15 mouse cellular contexts compared by ENCODE assay signal in the genomic region with DNA sequence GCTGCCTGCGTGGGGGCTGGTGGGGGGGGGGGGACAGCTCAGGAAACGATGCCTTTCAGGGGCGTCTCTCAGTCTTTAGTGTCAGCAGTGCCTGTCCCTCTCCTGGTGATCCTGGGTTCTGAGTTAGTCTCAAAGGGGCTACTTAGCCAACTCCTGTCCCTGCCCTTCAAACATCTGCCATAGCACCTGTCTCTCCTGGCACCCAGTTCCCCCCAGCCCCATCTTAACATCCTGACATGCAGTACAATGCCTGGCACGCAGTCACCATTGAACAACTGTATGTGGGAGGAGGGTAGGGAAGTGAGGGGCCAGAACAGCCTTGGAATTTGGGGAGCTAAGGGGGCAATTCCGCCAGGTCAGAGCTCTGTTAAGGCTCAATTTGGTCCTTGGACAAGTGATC. TPM values are rescaled to one million over a fixed set of nuclear protein-coding genes. Genes with fewer than 3 reads are reported as not detected.
DNase-seq lines count a peak whose midpoint lies in the region; ATAC-seq and TF ChIP-seq lines count a peak whose summit lies in the region.
"Had no signal": no experiment of that assay in that cellular context is flagged by ENCODE, and none has a peak within 500 bp of the region (broad histone marks: within the 10 kb centered on the region; RNA-seq: fewer than 3 reads in every experiment).

No protein-coding gene starts in this region.

- peak overlapping the region; percentile 66; the same call in 1 of the 2 replicates for H3K27ac ChIP-seq in heart, postnatal 0 days (ENCODE audit: low read depth)
- H3K27ac ChIP-seq in midbrain, embryonic 11.5 days (ENCODE audit: low read depth, low read length), result no peak overlapping the region
- H3K27ac ChIP-seq in midbrain, embryonic 16.5 days (ENCODE audit: low read length), result no peak overlapping the region
- peak overlapping the region; percentile 73 for H3K27ac ChIP-seq in intestine, embryonic 16.5 days (ENCODE audit: low read length)
- H3K27ac ChIP-seq in stomach, embryonic 16.5 days (ENCODE audit: low read length), result peak overlapping the region; percentile 96
- no peak overlapping the region for H3K27ac ChIP-seq in cerebellum, adult 2 months (ENCODE audit: insufficient read depth, low read length)
- H3K27ac ChIP-seq: forebrain, embryonic 12.5 days; liver, embryonic 14.5 days had no signal

- 64% methylated on average over 5 of the region's 5 CpGs for WGBS in heart, postnatal 0 days
- 73% methylated on average over 5 of the region's 5 CpGs for WGBS in midbrain, embryonic 11.5 days
- WGBS in midbrain, embryonic 16.5 days, result 51% methylated on average over 5 of the region's 5 CpGs
- 52% methylated on average over 5 of the region's 5 CpGs for WGBS in intestine, embryonic 16.5 days
- 37% methylated on average over 5 of the region's 5 CpGs for WGBS in stomach, embryonic 16.5 days
- 42% methylated on average over 5 of the region's 5 CpGs for WGBS in cerebellum, adult 2 months

- H3K4me3 ChIP-seq in heart, postnatal 0 days (ENCODE audit: low read depth, low read length), result no peak overlapping the region
- no peak overlapping the region for H3K4me3 ChIP-seq in midbrain, embryonic 11.5 days (ENCODE audit: low read depth, low read length)
- no peak overlapping the region for H3K4me3 ChIP-seq in midbrain, embryonic 16.5 days (ENCODE audit: low read depth, low read length)
- H3K4me3 ChIP-seq in intestine, embryonic 16.5 days (ENCODE audit: low read length), result no peak overlapping the region
- no peak overlapping the region for H3K4me3 ChIP-seq in stomach, embryonic 16.5 days (replicated peaks; ENCODE audit: low read length)
- H3K4me3 ChIP-seq in cerebellum, adult 2 months (replicated peaks; ENCODE audit: insufficient read depth, low read depth, low read length), result no peak overlapping the region
- H3K4me3 ChIP-seq: forebrain, embryonic 12.5 days had no signal

- no peaks in the 10 kb centered on the region for H3K9me3 ChIP-seq in heart, postnatal 0 days (replicated peaks; ENCODE audit: control insufficient read depth, low read length)
- H3K9me3 ChIP-seq in midbrain, embryonic 11.5 days (ENCODE audit: control insufficient read depth, low read length), result no peaks in the 10 kb centered on the region
- no peaks in the 10 kb centered on the region for H3K9me3 ChIP-seq in midbrain, embryonic 16.5 days (replicated peaks; ENCODE audit: control insufficient read depth, low read length, poor library complexity, severe bottlenecking)
- no peaks in the 10 kb centered on the region for H3K9me3 ChIP-seq in intestine, embryonic 16.5 days (ENCODE audit: control insufficient read depth, low read length)
- H3K9me3 ChIP-seq in stomach, embryonic 16.5 days (replicated peaks; ENCODE audit: control insufficient read depth, low read length), result no peaks in the 10 kb centered on the region
- H3K9me3 ChIP-seq: forebrain, embryonic 12.5 days had no signal

- no peak for TF ChIP-seq CTCF in heart, postnatal 0 days (IDR thresholded peaks at IDR 0.05; ENCODE audit: low read depth)
- TF ChIP-seq CTCF in cerebellum, adult 2 months (IDR thresholded peaks at IDR 0.05; ENCODE audit: borderline replicate concordance, insufficient read depth, low read depth, low read length), result no peak

- H3K4me2 ChIP-seq in heart, postnatal 0 days (ENCODE audit: low read depth, low read length), result no peak overlapping the region
- no peak overlapping the region for H3K4me2 ChIP-seq in midbrain, embryonic 11.5 days
- no peak overlapping the region for H3K4me2 ChIP-seq in midbrain, embryonic 16.5 days (ENCODE audit: low read length)
- H3K4me2 ChIP-seq in intestine, embryonic 16.5 days (ENCODE audit: low read depth, low read length), result no peak overlapping the region
- H3K4me2 ChIP-seq in stomach, embryonic 16.5 days (ENCODE audit: low read depth, low read length), result no peak overlapping the region; the same call in 1 of the 2 replicates
- H3K4me2 ChIP-seq: forebrain, embryonic 12.5 days had no signal

- H3K27me3 ChIP-seq in heart, postnatal 0 days (ENCODE audit: control insufficient read depth, insufficient read depth, low read length), result peaks cover 7% of the 10 kb centered on the region; the same call in 1 of the 2 replicates
- 0 out of 2 replicates have a peak, but pooled peaks cover 2% of the 10 kb centered on the region for H3K27me3 ChIP-seq in midbrain, embryonic 11.5 days (ENCODE audit: control insufficient read depth, insufficient read depth, low read length)
- H3K27me3 ChIP-seq in midbrain, embryonic 16.5 days (ENCODE audit: control insufficient read depth, insufficient read depth, low read depth, low read length), result no peaks in the 10 kb centered on the region
- H3K27me3 ChIP-seq in intestine, embryonic 16.5 days (replicated peaks; ENCODE audit: control insufficient read depth, insufficient read depth, low read length), result no peaks in the 10 kb centered on the region
- no peaks in the 10 kb centered on the region for H3K27me3 ChIP-seq in stomach, embryonic 16.5 days (ENCODE audit: control insufficient read depth, insufficient read depth, low read length)
- peaks cover 1% of the 10 kb centered on the region; the same call in 1 of the 2 replicates for H3K27me3 ChIP-seq in cerebellum, adult 2 months (ENCODE audit: control insufficient read depth, insufficient read depth, low read length)

- DNase-seq in heart, postnatal 0 days (ENCODE audit: low spot score), result no peak
- DNase-seq in heart, postnatal 14 days, result no peak
- peak; percentile 79 for DNase-seq in midbrain, embryonic 11.5 days (ENCODE audit: low spot score, missing footprints)
- DNase-seq in cerebellum, adult 2 months, result no peak
- DNase-seq in testis, postnatal 14 days (ENCODE audit: low spot score), result no peak
- DNase-seq: cerebellum, adult 18-20 months; kidney, postnatal 36 days; right cerebral cortex, postnatal 25 days had no signal

- no peaks in the 10 kb centered on the region for H3K36me3 ChIP-seq in heart, postnatal 0 days (replicated peaks; ENCODE audit: control insufficient read depth, insufficient read depth, low read length)
- H3K36me3 ChIP-seq in midbrain, embryonic 11.5 days (ENCODE audit: control insufficient read depth, insufficient read depth, low read length), result no peaks in the 10 kb centered on the region
- H3K36me3 ChIP-seq in midbrain, embryonic 16.5 days (ENCODE audit: control insufficient read depth, insufficient read depth, low read length), result no peaks in the 10 kb centered on the region
- no peaks in the 10 kb centered on the region for H3K36me3 ChIP-seq in intestine, embryonic 16.5 days (ENCODE audit: control insufficient read depth, insufficient read depth, low read length)
- H3K36me3 ChIP-seq in stomach, embryonic 16.5 days (ENCODE audit: control insufficient read depth, insufficient read depth, low read length), result no peaks in the 10 kb centered on the region
- H3K36me3 ChIP-seq: forebrain, embryonic 12.5 days had no signal

- H3K9ac ChIP-seq in heart, postnatal 0 days (replicated peaks; ENCODE audit: low read depth, low read length), result no peak overlapping the region
- no peak overlapping the region for H3K9ac ChIP-seq in midbrain, embryonic 11.5 days (ENCODE audit: low read length)
- H3K9ac ChIP-seq in midbrain, embryonic 16.5 days (ENCODE audit: low read depth, low read length), result no peak overlapping the region
- 0 out of 2 replicates have a peak overlapping the region, but pooled peaks have one; percentile 6 for H3K9ac ChIP-seq in intestine, embryonic 16.5 days (ENCODE audit: low read depth, low read length)
- peak overlapping the region; percentile 54; the same call in 1 of the 2 replicates for H3K9ac ChIP-seq in stomach, embryonic 16.5 days (ENCODE audit: low read length)
- H3K9ac ChIP-seq: forebrain, embryonic 12.5 days; liver, embryonic 14.5 days had no signal

- 0 out of 2 replicates have a peak, but pooled peaks cover 10% of the 10 kb centered on the region for H3K4me1 ChIP-seq in heart, postnatal 0 days (ENCODE audit: control insufficient read depth, insufficient read depth)
- H3K4me1 ChIP-seq in midbrain, embryonic 11.5 days (ENCODE audit: control insufficient read depth, insufficient read depth, low read length), result peaks cover 17% of the 10 kb centered on the region
- H3K4me1 ChIP-seq in midbrain, embryonic 16.5 days (ENCODE audit: control insufficient read depth, insufficient read depth, low read length), result peaks cover 4% of the 10 kb centered on the region; the same call in 1 of the 2 replicates
- H3K4me1 ChIP-seq in intestine, embryonic 16.5 days (ENCODE audit: control insufficient read depth, insufficient read depth, low read length), result peaks cover 64% of the 10 kb centered on the region
- peaks cover 63% of the 10 kb centered on the region for H3K4me1 ChIP-seq in stomach, embryonic 16.5 days (ENCODE audit: control insufficient read depth, insufficient read depth, low read length)
- H3K4me1 ChIP-seq in cerebellum, adult 2 months (ENCODE audit: control insufficient read depth, insufficient read depth, low read length), result no peaks in the 10 kb centered on the region

- TF ChIP-seq POLR2A in cerebellum, adult 2 months (IDR thresholded peaks at IDR 0.05; ENCODE audit: borderline replicate concordance, insufficient read depth, low read length), result no peak

- intact Hi-C loops in heart, postnatal 14 days (cut with DNase I), result no loop called here

- no peak for TF ChIP-seq EP300 in heart, postnatal 0 days (IDR thresholded peaks at IDR 0.05; ENCODE audit: low read depth)

- ATAC-seq in heart, postnatal 0 days (ENCODE audit: insufficient read depth, low read depth), result no peak
- no peak for ATAC-seq in midbrain, embryonic 11.5 days (ENCODE audit: low FRiP score)
- ATAC-seq in midbrain, embryonic 16.5 days, result no peak
- ATAC-seq in intestine, embryonic 16.5 days, result no peak
- no peak for ATAC-seq in stomach, embryonic 16.5 days (ENCODE audit: insufficient read depth, low FRiP score)

RNA-seq across cellular contexts. Expression of gene Dlk1, which starts 49.7 kb away (rescaled TPM):
- 45.0 and 55.2 TPM in 2 replicates for total RNA-seq in heart, postnatal 0 days (2014; rRNA removed; ENCODE audit: low replicate concordance)
- polyA plus RNA-seq in heart, postnatal 0 days (2015; fragmentation: Nextera tagmentation; extraction: Ambion mirVana), result 55.1 and 62.9 TPM in 2 replicates
- total RNA-seq in heart, postnatal 14 days (2021), result 1 to 10 TPM; 2.7 to 3.1 TPM
- 75.1 and 76.7 TPM in 2 replicates for polyA plus RNA-seq in midbrain, embryonic 11.5 days (2014; fragmentation: Nextera tagmentation; extraction: Ambion mirVana)
- 50.4 and 66.0 TPM in 2 replicates for polyA plus RNA-seq in midbrain, embryonic 16.5 days (2015; fragmentation: Nextera tagmentation; extraction: Ambion mirVana)
- polyA plus RNA-seq in intestine, embryonic 16.5 days (2015; fragmentation: Nextera tagmentation; extraction: Ambion mirVana), result 325 and 385 TPM in 2 replicates
- 449 and 542 TPM in 2 replicates for polyA plus RNA-seq in stomach, embryonic 16.5 days (2015; fragmentation: Nextera tagmentation; extraction: Ambion mirVana)
- polyA plus RNA-seq in cerebellum, adult 2 months (2012; rRNA removed), result 23.7 and 26.6 TPM in 2 replicates
- total RNA-seq: hematopoietic stem cell, adult 5-6 weeks; megakaryocyte, adult 5-6 weeks had no signal

Comparison
In these comparisons a context has a peak if more than half of its experiments do, and no peak if none do; other contexts are left out.
1. H3K27ac ChIP-seq: peak in heart, postnatal 0 days (single experiment), intestine, embryonic 16.5 days (single experiment) and stomach, embryonic 16.5 days (single experiment); none in midbrain, embryonic 11.5 days (single experiment), midbrain, embryonic 16.5 days (single experiment) and cerebellum, adult 2 months (single experiment).
2. H3K9ac ChIP-seq: peak in intestine, embryonic 16.5 days (single experiment) and stomach, embryonic 16.5 days (single experiment); none in heart, postnatal 0 days (single experiment), midbrain, embryonic 11.5 days (single experiment) and midbrain, embryonic 16.5 days (single experiment).